Mouse (Mus musculus) heart, postnatal 0 days (tissue): ENCODE results near the gene Bcl7b. TPM values are rescaled to one million over a fixed set of nuclear protein-coding genes. Genes with fewer than 3 reads are reported as not detected.
A peak's percentile ranks its signal among the peaks of the same experiment; 100 is the strongest.

Source experiments
- ATAC-seq: fragments of 200-750 bp; cut with Nextera tagmentation; 2 replicates; pipeline ENCODE4 v1.8.0; 2017; ENCODE audit warnings: low read depth, moderate number of reproducible peaks, moderate library complexity; ENCODE audit not compliant: insufficient read depth
- DNase-seq: peaks from one replicate; pipeline ENCODE4 v3.0.0-alpha.2; 2016; ENCODE audit warnings: low spot score
- H3K27ac ChIP-seq: fragments of 300-500 bp; sonication (generic); 2 replicates; pipeline ENCODE4 v1.5.1; 2014; ENCODE audit warnings: low read depth, mild to moderate bottlenecking
- H3K27me3 ChIP-seq: fragments of 300-500 bp; sonication (generic); 2 replicates; pipeline ENCODE4 v1.6.1; 2014; ENCODE audit warnings: low read length, mixed read lengths; ENCODE audit not compliant: control insufficient read depth, insufficient read depth
- H3K36me3 ChIP-seq: fragments of 300-500 bp; sonication (generic); replicated peaks from 2 replicates; pipeline ENCODE4 v1.6.1; 2014; ENCODE audit warnings: low read length, mixed read lengths; ENCODE audit not compliant: control insufficient read depth, insufficient read depth
- H3K4me1 ChIP-seq: fragments of 300-500 bp; sonication (generic); 2 replicates; pipeline ENCODE4 v1.6.1; 2014; ENCODE audit warnings: antibody characterized with exemption; ENCODE audit not compliant: control insufficient read depth, insufficient read depth
- H3K4me2 ChIP-seq: fragments of 300-500 bp; sonication (generic); 2 replicates; pipeline ENCODE4 v1.6.1; 2014; ENCODE audit warnings: low read depth, mild to moderate bottlenecking, low read length, moderate library complexity
- H3K4me3 ChIP-seq: fragments of 300-500 bp; sonication (generic); 2 replicates; pipeline ENCODE4 v1.5.1; 2014; ENCODE audit warnings: low read depth, low read length
- H3K9ac ChIP-seq: fragments of 300-500 bp; sonication (generic); replicated peaks from 2 replicates; pipeline ENCODE4 v1.6.1; 2014; ENCODE audit warnings: low read depth, low read length, mixed read lengths
- H3K9me3 ChIP-seq: fragments of 300-500 bp; sonication (generic); replicated peaks from 2 replicates; pipeline ENCODE4 v1.6.1; 2016; ENCODE audit warnings: low read length; ENCODE audit not compliant: control insufficient read depth
- CTCF ChIP-seq: IDR thresholded peaks from 2 replicates; pipeline ENCODE4 v1.5.1; 2016; ENCODE audit warnings: antibody characterized with exemption, control low read depth, low read depth
- EP300 ChIP-seq: IDR thresholded peaks from 2 replicates; pipeline ENCODE4 v1.6.1; 2016; ENCODE audit warnings: antibody characterized with exemption, low read depth
- WGBS: fragments of 180-500 bp; shearing (Covaris S2); extraction: QIAGEN DNeasy Blood & Tissue Kit; methylation state at CpG from one replicate; pipeline ENCODE4 v1.1.7; 2014; 5-methylcytosine and 5-hydroxymethylcytosine counted together
- polyA plus RNA-seq: library from polyadenylated mRNA; unstranded; fragments of >200 nt; fragmentation: Nextera tagmentation; extraction: Ambion mirVana; gene quantifications from 2 replicates; pipeline ENCODE4 v1.2.1, GENCODE M21; 2015
- total RNA-seq: library from RNA; depleted of rRNA; stranded (reverse); fragments of >200 nt; gene quantifications from 2 replicates; pipeline ENCODE4 v1.2.3, GENCODE M21; 2014; ENCODE audit warnings: low replicate concordance

Bcl7b gene
- total and polyA plus RNA-seq, 2 experiments from 2014 or later, result 10.6 to 54.5 TPM

DNA sequence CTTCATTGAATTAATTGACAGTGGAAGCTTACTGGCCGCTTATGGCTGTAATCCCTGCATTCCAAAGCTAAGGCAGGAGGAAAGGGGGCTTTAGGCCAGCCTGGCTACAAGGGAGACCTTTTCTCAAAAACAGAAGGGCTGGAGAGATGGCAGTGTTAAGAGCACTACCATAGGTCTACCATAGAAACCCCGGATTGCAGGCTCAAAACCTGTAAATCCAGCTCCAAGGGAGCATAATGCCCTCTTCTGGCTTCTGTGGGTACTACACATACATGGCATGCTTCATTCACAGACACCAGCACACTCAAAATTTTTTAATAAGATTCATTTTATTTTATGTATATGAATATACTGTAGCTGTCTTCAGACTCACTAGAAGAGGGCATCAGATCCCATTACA is 23.5 kb downstream of the Bcl7b start:
- Histone ChIP-seq H3K27me3 (no peaks in the 10 kb centered on the region), H3K36me3 (peaks cover 21% of the 10 kb centered on the region), H3K4me2 (no peak overlapping the region), H3K9me3 (no peaks in the 10 kb centered on the region), H3K27ac (no peak overlapping the region), H3K4me1 (peaks cover 20% of the 10 kb centered on the region), H3K4me3 (no peak overlapping the region), H3K9ac (no peak overlapping the region)
- ATAC-seq (no peak), DNase-seq (peak; percentile 77)
- 41% methylated on average over 2 of the region's 2 CpGs for WGBS
- no peak for TF ChIP-seq EP300
- peak; percentile 79 for TF ChIP-seq CTCF

DNA sequence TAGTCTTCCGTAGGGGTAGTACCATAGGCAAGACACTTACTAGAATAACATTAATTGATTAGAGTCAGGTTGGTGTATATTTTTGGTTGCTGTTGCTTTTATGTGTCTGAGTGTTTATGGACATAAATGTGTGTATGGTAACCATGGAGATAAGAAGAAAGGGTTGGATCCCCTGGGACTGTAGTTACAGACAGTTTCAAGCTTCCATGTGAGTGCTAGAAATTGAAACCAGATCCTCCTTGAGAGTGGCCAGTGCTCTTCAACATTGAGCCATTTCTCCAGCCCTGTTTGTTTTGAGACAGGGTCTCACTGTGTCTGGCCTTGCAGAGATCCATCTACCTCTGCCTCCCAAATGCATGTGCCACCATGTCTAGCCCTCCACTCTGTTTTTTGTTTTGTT is 24.3 kb downstream of the Bcl7b start:
- no peak overlapping the region for H3K9ac ChIP-seq
- no peak for TF ChIP-seq CTCF
- TF ChIP-seq EP300, result no peak
- DNase-seq (no peak), ATAC-seq (no peak)
- no peak overlapping the region for H3K4me2 ChIP-seq
- H3K9me3 ChIP-seq, result no peaks in the 10 kb centered on the region
- 79% methylated on average over 1 of the region's 1 CpGs for WGBS
- peaks cover 20% of the 10 kb centered on the region for H3K4me1 ChIP-seq
- H3K4me3 ChIP-seq, result no peak overlapping the region
- H3K27me3 ChIP-seq, result no peaks in the 10 kb centered on the region
- peaks cover 21% of the 10 kb centered on the region for H3K36me3 ChIP-seq
- H3K27ac ChIP-seq, result no peak overlapping the region

- no peak overlapping the region for H3K4me3 ChIP-seq
- no peaks in the 10 kb centered on the region for H3K9me3 ChIP-seq
- H3K36me3 ChIP-seq, result peaks cover 43% of the 10 kb centered on the region
- H3K4me2 ChIP-seq, result no peak overlapping the region
- H3K27ac ChIP-seq, result no peak overlapping the region
- H3K27me3 ChIP-seq, result no peaks in the 10 kb centered on the region
- H3K9ac ChIP-seq, result no peak overlapping the region
- 58% methylated on average over 6 of the region's 6 CpGs for WGBS
- TF ChIP-seq CTCF, result no peak
- TF ChIP-seq EP300, result no peak
- no peaks in the 10 kb centered on the region for H3K4me1 ChIP-seq
- DNase-seq, result peak; percentile 33
- ATAC-seq, result no peak
Observed at GRCm38 (mm10) chr5:135196367-135196766, 28.3 kb downstream of the Bcl7b start.

DNA sequence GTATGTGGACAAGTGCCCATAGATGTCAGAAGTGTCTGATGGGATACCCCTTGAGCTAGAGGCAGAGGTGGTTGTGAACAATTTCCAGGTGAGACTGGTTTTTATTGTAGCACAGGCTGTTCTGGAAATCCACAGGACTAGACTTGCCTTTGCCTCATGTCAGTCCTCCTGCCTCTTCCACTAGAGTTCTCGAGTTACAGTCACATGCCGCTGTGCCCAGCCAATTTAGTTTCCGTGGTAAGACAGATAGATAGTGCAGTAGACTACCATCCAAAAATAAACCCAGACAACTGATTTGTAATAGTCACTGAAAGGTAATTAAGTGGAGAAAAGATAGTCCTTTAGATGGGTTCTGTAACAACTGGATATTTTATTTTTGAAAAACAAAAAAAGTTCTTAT is 34.7 kb downstream of the Bcl7b start:
- 37% methylated on average over 3 of the region's 3 CpGs for WGBS
- ATAC-seq (peak; percentile 82), DNase-seq (peak; percentile 39)
- Histone ChIP-seq H3K27me3 (no peaks in the 10 kb centered on the region), H3K9me3 (no peaks in the 10 kb centered on the region), H3K27ac (peak overlapping the region; percentile 53), H3K4me1 (no peaks in the 10 kb centered on the region), H3K9ac (no peak overlapping the region), H3K4me3 (no peak overlapping the region), H3K4me2 (no peak overlapping the region), H3K36me3 (peaks cover 71% of the 10 kb centered on the region)
- TF ChIP-seq EP300 (no peak), CTCF (no peak)

DNA sequence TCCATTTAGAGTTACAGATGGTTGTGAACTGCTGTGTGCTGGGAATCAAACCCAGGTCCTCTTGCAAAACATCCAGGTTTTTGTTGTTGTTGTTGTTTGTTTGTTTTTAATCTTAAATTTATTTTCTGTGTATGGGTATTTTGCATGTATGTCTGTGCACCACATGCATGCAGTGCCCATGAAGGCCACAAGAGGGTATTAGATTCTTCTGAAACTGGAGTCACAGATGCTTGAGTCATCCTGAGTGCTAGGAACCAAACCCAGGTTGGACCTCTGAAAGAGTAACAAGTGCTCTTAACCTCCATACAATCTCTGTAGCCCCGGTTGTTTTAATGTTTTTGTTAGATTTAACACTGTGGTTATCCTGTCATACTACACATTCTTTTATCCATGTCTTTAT is 40.1 kb downstream of the Bcl7b start:
- H3K36me3 ChIP-seq, result peaks cover 90% of the 10 kb centered on the region
- peak; percentile 20; the same call in 1 of the 2 replicates for TF ChIP-seq CTCF
- no peak for TF ChIP-seq EP300
- ATAC-seq, result no peak
- H3K27ac ChIP-seq, result no peak overlapping the region
- no peaks in the 10 kb centered on the region for H3K9me3 ChIP-seq
- 94% methylated on average over 1 of the region's 1 CpGs for WGBS
- no peak overlapping the region for H3K4me3 ChIP-seq
- H3K9ac ChIP-seq, result no peak overlapping the region
- H3K27me3 ChIP-seq, result no peaks in the 10 kb centered on the region
- H3K4me2 ChIP-seq, result no peak overlapping the region
- no peak for DNase-seq
- H3K4me1 ChIP-seq, result no peaks in the 10 kb centered on the region

- no peak for TF ChIP-seq CTCF
- no peak for TF ChIP-seq EP300
- no peaks in the 10 kb centered on the region for H3K9me3 ChIP-seq
- no peak overlapping the region for H3K4me2 ChIP-seq
- H3K27ac ChIP-seq, result no peak overlapping the region
- 45% methylated on average over 6 of the region's 6 CpGs for WGBS
- H3K4me1 ChIP-seq, result no peaks in the 10 kb centered on the region
- DNase-seq, result no peak
- H3K4me3 ChIP-seq, result no peak overlapping the region
- H3K9ac ChIP-seq, result no peak overlapping the region
- peaks cover 91% of the 10 kb centered on the region for H3K36me3 ChIP-seq
- H3K27me3 ChIP-seq, result no peaks in the 10 kb centered on the region
- ATAC-seq, result no peak
Observed at GRCm38 (mm10) chr5:135216871-135217270, 48.8 kb downstream of the Bcl7b start.
